Mouse (Mus musculus) megakaryocyte-erythroid progenitor cell, adult 5-6 weeks (primary cell): ENCODE data around the gene Olfr281. TPM values are rescaled to one million over a fixed set of nuclear protein-coding genes. Genes with fewer than 3 reads are reported as not detected.

Experiments used
- ATAC-seq: replicated peaks from 2 replicates; pipeline ENCODE4 v1.8.0; 2016; ENCODE audit warnings: mild to moderate bottlenecking, inconsistent platforms; ENCODE audit not compliant: severe bottlenecking, poor library complexity, low FRiP score, low TSS enrichment
- total RNA-seq, 2 experiments: library from RNA; stranded (forward) in 1 of 2; stranded (reverse) in 1 of 2; fragments of 200-1000, 215-1000 nt in 1 of 2; fragments of >200 nt in 1 of 2; fragmentation: Nextera tagmentation in 1 of 2; gene quantifications; 2 replicates each; pipeline ENCODE4 v1.2.3; 2014 to 2017

The Olfr281 gene
- total RNA-seq, 2 experiments from 2014 or later: not detected

- no peak for ATAC-seq
Measured at GRCm38 (mm10) chr15:98482701-98483100, 30.3 kb downstream of the Olfr281 start, which contains the start of gene Lalba. TSS of gene Lalba (minus strand) at chr15:98482721.

DNA sequence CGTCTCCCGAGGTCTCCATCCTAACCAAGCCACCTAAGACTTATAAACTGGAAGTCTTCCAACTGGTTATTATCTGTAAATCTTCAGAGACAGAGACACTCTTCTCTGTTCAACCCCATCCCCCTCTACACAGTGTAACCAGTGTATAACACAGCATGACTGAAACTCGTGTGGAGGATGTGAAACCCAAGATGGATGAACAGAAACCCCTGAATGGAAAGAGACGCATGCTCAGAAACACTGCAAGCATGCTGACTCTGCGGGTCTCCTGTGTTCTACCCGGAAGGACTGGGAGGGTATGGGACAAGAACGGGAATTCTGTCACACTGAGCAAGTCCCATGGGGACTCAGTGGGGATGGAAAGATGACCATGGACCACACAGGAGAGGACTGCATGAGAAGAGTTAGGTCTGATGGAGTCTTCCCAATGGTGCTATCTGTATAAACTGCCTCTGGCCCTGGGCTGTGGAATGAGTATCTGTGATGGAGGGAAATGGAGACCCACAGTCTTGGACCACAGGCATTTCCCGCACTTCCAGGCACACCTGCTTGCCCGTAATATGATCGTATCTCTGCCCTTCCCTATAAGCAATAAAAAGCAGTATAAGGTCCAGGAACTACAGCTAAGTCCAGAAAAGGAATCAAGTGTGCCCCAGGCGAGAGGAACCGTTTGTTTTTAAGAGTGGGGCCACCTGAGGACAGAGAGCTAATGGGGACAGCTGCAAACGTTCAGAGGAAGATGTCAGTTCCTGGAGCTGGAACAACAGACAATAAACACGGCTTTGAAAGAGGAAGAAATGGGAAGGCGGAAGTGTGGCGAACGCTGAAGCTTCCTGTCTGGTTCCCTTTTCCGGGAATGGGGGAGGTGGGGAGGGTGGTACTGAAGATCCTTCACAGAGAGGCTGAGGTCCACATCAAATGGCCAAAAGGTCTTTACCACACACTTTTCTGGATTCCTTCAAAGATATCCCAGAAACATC lies 31.8 kb downstream of the Olfr281 start:
- ATAC-seq: no peak

GRCm38 (mm10) chr15:98486433-98487021 lies 34.1 kb downstream of the Olfr281 start:
- ATAC-seq: no peak

- no peak for ATAC-seq
Measured at GRCm38 (mm10) chr15:98491332-98491731, 38.9 kb downstream of the Olfr281 start.

DNA sequence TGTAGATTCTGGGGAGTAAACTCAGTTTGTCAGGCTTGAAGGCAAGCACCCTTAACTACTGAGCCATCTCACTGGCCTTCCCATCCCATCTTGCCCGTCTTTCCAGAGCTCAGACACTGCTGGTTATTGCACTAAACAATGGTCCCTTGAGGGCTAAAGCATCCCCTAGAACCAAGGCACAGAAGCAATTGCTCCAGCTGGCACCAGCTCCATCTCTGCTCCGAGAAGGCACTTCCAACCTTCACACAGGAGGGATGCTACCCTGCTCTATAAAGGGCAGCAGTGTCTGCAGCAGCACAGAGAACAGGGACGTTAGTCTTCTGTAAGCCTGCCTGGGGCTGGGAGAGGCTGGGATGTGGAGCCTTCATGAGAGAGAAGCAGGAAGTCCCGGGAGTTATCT lies 39.7 kb downstream of the Olfr281 start, which contains the start of gene Olfr279:
Olfr279 (plus strand) TSS at position 301 of the 400 bp plus-strand sequence.
- no peak for ATAC-seq

GRCm38 (mm10) chr15:98497631-98498030 lies 45.2 kb downstream of the Olfr281 start:
- no peak for ATAC-seq

DNA sequence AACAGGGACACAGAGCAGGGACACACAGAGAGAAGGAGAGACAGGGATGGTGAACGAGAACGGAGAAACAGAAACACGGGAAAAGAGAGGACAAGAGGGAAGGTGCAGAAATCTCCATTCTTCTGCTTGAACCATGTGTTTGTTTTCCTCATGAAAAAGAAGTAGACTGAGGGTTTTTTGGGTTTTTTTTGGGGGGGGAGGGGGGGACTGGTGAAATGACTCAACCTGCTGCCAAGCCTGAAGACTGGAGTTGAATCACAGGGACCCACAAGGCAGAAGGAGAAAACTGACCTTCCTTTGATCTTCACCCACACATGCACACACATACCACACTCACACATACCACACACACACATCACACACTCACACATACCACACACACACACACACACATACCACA lies 50.9 kb downstream of the Olfr281 start:
- ATAC-seq: no peak

GRCm38 (mm10) chr15:98504514-98504913 lies 52.1 kb downstream of the Olfr281 start:
- peak; percentile 74 for ATAC-seq

DNA sequence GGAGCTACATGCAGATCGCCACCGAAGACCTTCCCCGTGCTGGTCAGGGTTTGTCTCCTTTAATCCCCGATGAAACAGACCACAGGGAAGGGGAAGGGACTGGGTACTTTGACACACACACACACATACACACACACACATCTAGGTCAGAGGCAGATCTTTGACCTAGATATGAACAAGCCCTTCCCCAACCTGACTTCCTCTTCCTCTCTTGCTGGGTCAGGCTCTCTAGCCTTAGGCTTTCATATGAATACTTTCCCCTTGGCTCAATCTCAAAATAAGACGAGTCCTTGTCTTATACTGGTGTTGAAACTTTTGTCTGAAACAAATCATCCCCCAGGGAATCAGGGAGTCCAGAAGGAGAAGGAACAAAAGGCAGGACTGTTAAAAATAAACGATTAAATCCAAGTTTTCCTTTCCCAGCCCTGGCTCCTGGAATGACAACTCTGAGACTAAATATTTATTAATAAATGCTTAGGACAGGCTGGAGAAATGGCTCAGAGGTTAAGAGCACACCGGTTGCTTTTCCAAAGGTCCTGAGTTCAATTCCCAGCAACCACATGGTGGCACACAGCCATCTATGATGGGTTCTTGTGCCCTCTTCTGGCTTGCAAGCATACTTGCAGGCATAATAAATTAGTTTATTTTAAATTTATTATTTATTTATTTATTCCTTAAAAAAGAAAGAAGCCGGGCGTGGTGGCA lies 54.0 kb downstream of the Olfr281 start:
- no peak for ATAC-seq

- ATAC-seq: no peak
Measured at GRCm38 (mm10) chr15:98507321-98507720, 54.9 kb downstream of the Olfr281 start.

- ATAC-seq: no peak
Measured at GRCm38 (mm10) chr15:98509387-98509786, 57.0 kb downstream of the Olfr281 start.

Other genes with a start within 250 kb of the Olfr281 start
- gene Gm44579, start 231.6 kb upstream of the Olfr281 start, total RNA-seq (2014; fragmentation: Nextera tagmentation): not detected in 2 replicates
- gene Gm44579, start 231.6 kb upstream of the Olfr281 start, total RNA-seq (2017): not detected in 2 replicates
- gene Olfr287, start 231.5 kb upstream of the Olfr281 start, total RNA-seq (2014; fragmentation: Nextera tagmentation): not detected in 2 replicates
- gene Olfr287, start 231.5 kb upstream of the Olfr281 start, total RNA-seq (2017): not detected in 2 replicates
- not detected in 2 replicates for gene Olfr286, start 218.1 kb upstream of the Olfr281 start, total RNA-seq (2014; fragmentation: Nextera tagmentation)
- gene Olfr286, start 218.1 kb upstream of the Olfr281 start, total RNA-seq (2017): not detected in 2 replicates
- gene H1fnt, start 195.3 kb upstream of the Olfr281 start, total RNA-seq (2014; fragmentation: Nextera tagmentation): not detected in 2 replicates
- gene H1fnt, start 195.3 kb upstream of the Olfr281 start, total RNA-seq (2017): not detected in 2 replicates
- not detected in 2 replicates for gene Zfp641, start 156.4 kb upstream of the Olfr281 start, total RNA-seq (2014; fragmentation: Nextera tagmentation)
- not detected in 2 replicates for gene Zfp641, start 156.4 kb upstream of the Olfr281 start, total RNA-seq (2017)
- gene Olfr285, start 135.2 kb upstream of the Olfr281 start, total RNA-seq (2014; fragmentation: Nextera tagmentation): not detected in 2 replicates
- gene Olfr285, start 135.2 kb upstream of the Olfr281 start, total RNA-seq (2017): not detected in 2 replicates
- not detected in 2 replicates for gene Olfr284, start 111.6 kb upstream of the Olfr281 start, total RNA-seq (2014; fragmentation: Nextera tagmentation)
- gene Olfr284, start 111.6 kb upstream of the Olfr281 start, total RNA-seq (2017): not detected in 2 replicates
- not detected in 2 replicates for gene Olfr283, start 71.6 kb upstream of the Olfr281 start, total RNA-seq (2014; fragmentation: Nextera tagmentation)
- gene Olfr283, start 71.6 kb upstream of the Olfr281 start, total RNA-seq (2017): not detected in 2 replicates
- not detected in 2 replicates for gene Olfr282, start 21.4 kb upstream of the Olfr281 start, total RNA-seq (2014; fragmentation: Nextera tagmentation)
- gene Olfr282, start 21.4 kb upstream of the Olfr281 start, total RNA-seq (2017): not detected in 2 replicates
- not detected in 2 replicates for gene OR5BS1P, start 17.3 kb downstream of the Olfr281 start, total RNA-seq (2014; fragmentation: Nextera tagmentation)
- not detected in 2 replicates for gene OR5BS1P, start 17.3 kb downstream of the Olfr281 start, total RNA-seq (2017)
- not detected in 2 replicates for gene Lalba, start 30.1 kb downstream of the Olfr281 start, total RNA-seq (2014; fragmentation: Nextera tagmentation)
- gene Lalba, start 30.1 kb downstream of the Olfr281 start, total RNA-seq (2017): not detected in 2 replicates
- not detected in 2 replicates for gene Olfr279, start 39.8 kb downstream of the Olfr281 start, total RNA-seq (2014; fragmentation: Nextera tagmentation)
- gene Olfr279, start 39.8 kb downstream of the Olfr281 start, total RNA-seq (2017): not detected in 2 replicates
- gene Kansl2, start 81.7 kb downstream of the Olfr281 start, total RNA-seq (2014; fragmentation: Nextera tagmentation): 68.9 and 73.0 TPM in 2 replicates
- gene Kansl2, start 81.7 kb downstream of the Olfr281 start, total RNA-seq (2017): 54.4 and 57.7 TPM in 2 replicates
- 66.8 and 70.7 TPM in 2 replicates for gene Ccnt1, start 118.3 kb downstream of the Olfr281 start, total RNA-seq (2014; fragmentation: Nextera tagmentation)
- 80.8 and 88.3 TPM in 2 replicates for gene Ccnt1, start 118.3 kb downstream of the Olfr281 start, total RNA-seq (2017)
- gene 4930415O20Rik, start 118.4 kb downstream of the Olfr281 start, total RNA-seq (2014; fragmentation: Nextera tagmentation): not detected in 2 replicates
- not detected in 2 replicates for gene 4930415O20Rik, start 118.4 kb downstream of the Olfr281 start, total RNA-seq (2017)
- 55.8 and 57.2 TPM in 2 replicates for gene Adcy6, start 157.5 kb downstream of the Olfr281 start, total RNA-seq (2014; fragmentation: Nextera tagmentation)
- 28.8 and 45.9 TPM in 2 replicates for gene Adcy6, start 157.5 kb downstream of the Olfr281 start, total RNA-seq (2017)
- gene Cacnb3, start 178.3 kb downstream of the Olfr281 start, total RNA-seq (2014; fragmentation: Nextera tagmentation): not detected in 2 replicates
- not detected in 2 replicates for gene Cacnb3, start 178.3 kb downstream of the Olfr281 start, total RNA-seq (2017)
- gene Ddx23, start 210.3 kb downstream of the Olfr281 start, total RNA-seq (2014; fragmentation: Nextera tagmentation): 79.8 and 96.4 TPM in 2 replicates
- 152 and 181 TPM in 2 replicates for gene Ddx23, start 210.3 kb downstream of the Olfr281 start, total RNA-seq (2017)
- gene Rnd1, start 224.9 kb downstream of the Olfr281 start, total RNA-seq (2014; fragmentation: Nextera tagmentation): 0.64 TPM in 1 of 2 replicates, not detected in the other
- 0.61 TPM in 1 of 2 replicates, not detected in the other for gene Rnd1, start 224.9 kb downstream of the Olfr281 start, total RNA-seq (2017)